Mouse (Mus musculus) left cerebral cortex, postnatal 10 days (tissue): ENCODE results near the gene Jph3. TPM values are rescaled to one million over a fixed set of nuclear protein-coding genes. Genes with fewer than 3 reads are reported as not detected.

Experiments
- DNase-seq, 2 experiments: peaks; one replicate each; pipeline ENCODE4 v3.0.0; 2021 to 2022; ENCODE audit warnings: low spot score in 2 of 2, mixed read lengths in 1 of 2; ENCODE audit errors: extremely low spot score in 1 of 2
- intact Hi-C: fragments of 180-260 bp; cut with DNase I; formaldehyde crosslinking; loops from one replicate; pipeline ENCODE4 v1.15.1; 2025
- total RNA-seq, 2 experiments: library from RNA; stranded (reverse); gene quantifications; 2 replicates each; pipeline ENCODE4 v1.2.3; 2021

Jph3 gene
- 100 to 1,000 TPM; 135 to 148 TPM for total RNA-seq

GRCm38 (mm10) chr8:121729323-121729722 is at the start of gene Jph3:
Gene Jph3, plus strand, starts transcription at chr8:121729623.
- DNase-seq: no peak
- intact Hi-C loops: no loop called here

- intact Hi-C loops: no loop called here
- no peak for DNase-seq
Observed at GRCm38 (mm10) chr8:121680896-121681295, 48.5 kb upstream of the Jph3 start.

GRCm38 (mm10) chr8:121681457-121681856 is 48.0 kb upstream of the Jph3 start:
- intact Hi-C loops: no loop called here
- DNase-seq: no peak

GRCm38 (mm10) chr8:121683083-121683832 is 46.2 kb upstream of the Jph3 start:
- intact Hi-C loops: no loop called here
- no peak for DNase-seq

- DNase-seq: peak in 1 of 2 experiments; percentile 63
- intact Hi-C loops: no loop called here
Observed at GRCm38 (mm10) chr8:121685419-121685818, 44.0 kb upstream of the Jph3 start.

- intact Hi-C loops: no loop called here
- DNase-seq: peak; percentile 57 to 63
Observed at GRCm38 (mm10) chr8:121687455-121688161, 41.8 kb upstream of the Jph3 start.

- intact Hi-C loops: no loop called here
- no peak for DNase-seq
Observed at GRCm38 (mm10) chr8:121688496-121688895, 40.9 kb upstream of the Jph3 start.

- intact Hi-C loops: no loop called here
- no peak for DNase-seq
Observed at GRCm38 (mm10) chr8:121694453-121694852, 35.0 kb upstream of the Jph3 start.

- intact Hi-C loops: no loop called here
- no peak for DNase-seq
Observed at GRCm38 (mm10) chr8:121695585-121696184, 33.7 kb upstream of the Jph3 start.

- intact Hi-C loops: no loop called here
- DNase-seq: peak in 1 of 2 experiments; percentile 64
Observed at GRCm38 (mm10) chr8:121697735-121698614, 31.4 kb upstream of the Jph3 start.

- DNase-seq: no peak
- intact Hi-C loops: no loop called here
Observed at GRCm38 (mm10) chr8:121698615-121699101, 30.8 kb upstream of the Jph3 start.

GRCm38 (mm10) chr8:121699936-121700335 is 29.5 kb upstream of the Jph3 start:
- DNase-seq: no peak
- intact Hi-C loops: no loop called here

GRCm38 (mm10) chr8:121705174-121705573 is 24.2 kb upstream of the Jph3 start:
- intact Hi-C loops: no loop called here

GRCm38 (mm10) chr8:121706956-121707355 is 22.5 kb upstream of the Jph3 start:
- no peak for DNase-seq
- intact Hi-C loops: no loop called here

More at GRCm38 (mm10) chr8:121705174-121705573, 24.2 kb upstream of the Jph3 start:
- DNase-seq: no peak

GRCm38 (mm10) chr8:121708406-121708805 is 21.0 kb upstream of the Jph3 start:
- no peak for DNase-seq
- intact Hi-C loops: no loop called here

- intact Hi-C loops: loop anchor here (5.0 to 10.0 kb wide), 2 partner anchors 110 to 197 kb away; partner anchors contain the start of gene Klhdc4
- no peak for DNase-seq
Observed at GRCm38 (mm10) chr8:121717502-121717901, 11.9 kb upstream of the Jph3 start.

GRCm38 (mm10) chr8:121717982-121718425 is 11.4 kb upstream of the Jph3 start:
- DNase-seq: peak; percentile 91 to 92
- intact Hi-C loops: loop anchor here (5.0 to 10.0 kb wide), 2 partner anchors 109 to 197 kb away; partner anchors contain the start of gene Klhdc4

GRCm38 (mm10) chr8:121718925-121719324 is 10.5 kb upstream of the Jph3 start:
- intact Hi-C loops: loop anchor here (5.0 to 10.0 kb wide), 2 partner anchors 108 to 196 kb away; partner anchors contain the start of gene Klhdc4
- DNase-seq: no peak
